Mouse (Mus musculus) ovary, postnatal 36 days (tissue): ENCODE measurements around the gene Mef2d.

Source experiments
- DNase-seq: peaks from one replicate; pipeline ENCODE4 v3.0.0; 2022; ENCODE audit warnings: low spot score, mixed read lengths

Gene Mef2d

GRCm38 (mm10) chr3:88181374-88181773 lies 39.2 kb downstream of the Mef2d start:
- no peak for DNase-seq

- no peak for DNase-seq
Measured at GRCm38 (mm10) chr3:88186424-88186823, 44.3 kb downstream of the Mef2d start.

GRCm38 (mm10) chr3:88191146-88191545 lies 49.0 kb downstream of the Mef2d start:
- no peak for DNase-seq

GRCm38 (mm10) chr3:88191820-88192616 lies 49.8 kb downstream of the Mef2d start:
- no peak for DNase-seq

GRCm38 (mm10) chr3:88197741-88198504 lies 55.8 kb downstream of the Mef2d start:
- DNase-seq: no peak

- no peak for DNase-seq
Measured at GRCm38 (mm10) chr3:88198505-88199020, 56.4 kb downstream of the Mef2d start.

- no peak for DNase-seq
Measured at GRCm38 (mm10) chr3:88199541-88200110, 57.5 kb downstream of the Mef2d start.

- DNase-seq: peak; percentile 20
Measured at GRCm38 (mm10) chr3:88200161-88200971, 58.2 kb downstream of the Mef2d start.

- no peak for DNase-seq
Measured at GRCm38 (mm10) chr3:88200972-88201330, 58.8 kb downstream of the Mef2d start.

GRCm38 (mm10) chr3:88201640-88202039 lies 59.5 kb downstream of the Mef2d start:
- DNase-seq: no peak

GRCm38 (mm10) chr3:88202986-88203385 lies 60.8 kb downstream of the Mef2d start:
- DNase-seq: no peak

GRCm38 (mm10) chr3:88203456-88203855 lies 61.3 kb downstream of the Mef2d start:
- no peak for DNase-seq

- DNase-seq: no peak
Measured at GRCm38 (mm10) chr3:88203999-88204700, 62.0 kb downstream of the Mef2d start.

- DNase-seq: no peak
Measured at GRCm38 (mm10) chr3:88204751-88205150, 62.6 kb downstream of the Mef2d start.

- no peak for DNase-seq
Measured at GRCm38 (mm10) chr3:88205176-88205562, 63.0 kb downstream of the Mef2d start.

GRCm38 (mm10) chr3:88205563-88206491 lies 63.7 kb downstream of the Mef2d start:
- no peak for DNase-seq

- no peak for DNase-seq
Measured at GRCm38 (mm10) chr3:88206500-88206899, 64.3 kb downstream of the Mef2d start.

GRCm38 (mm10) chr3:88206901-88207371 lies 64.8 kb downstream of the Mef2d start:
- no peak for DNase-seq

- no peak for DNase-seq
Measured at GRCm38 (mm10) chr3:88207451-88208100, 65.4 kb downstream of the Mef2d start.
